Mouse (Mus musculus) hindbrain, postnatal 0 days (tissue): Measurements from ENCODE around the gene Aamp. TPM values are rescaled to one million over a fixed set of nuclear protein-coding genes. Genes with fewer than 3 reads are reported as not detected.

Source experiments
- ATAC-seq: fragments of 200-750 bp; cut with Nextera tagmentation; 2 replicates; pipeline ENCODE4 v1.8.0; 2017; ENCODE audit warnings: mild to moderate bottlenecking, moderate TSS enrichment, moderate library complexity
- DNase-seq: peaks from one replicate; pipeline ENCODE4 v3.0.0-alpha.2; 2015; ENCODE audit warnings: low spot score
- H3K27ac ChIP-seq: fragments of 300-500 bp; sonication (generic); 2 replicates; pipeline ENCODE4 v1.5.1; 2014; ENCODE audit warnings: mild to moderate bottlenecking
- H3K27me3 ChIP-seq: fragments of 300-500 bp; sonication (generic); 2 replicates; pipeline ENCODE4 v1.6.1; 2014; ENCODE audit warnings: low read length, mixed read lengths; ENCODE audit not compliant: insufficient read depth
- H3K36me3 ChIP-seq: fragments of 300-500 bp; sonication (generic); 2 replicates; pipeline ENCODE4 v1.6.1; 2014; ENCODE audit warnings: low read length, mixed read lengths; ENCODE audit not compliant: insufficient read depth
- H3K4me1 ChIP-seq: fragments of 300-500 bp; sonication (generic); 2 replicates; pipeline ENCODE4 v1.6.1; 2014; ENCODE audit warnings: antibody characterized with exemption, low read length, mixed read lengths; ENCODE audit not compliant: insufficient read depth
- H3K4me2 ChIP-seq: fragments of 300-500 bp; sonication (generic); 2 replicates; pipeline ENCODE4 v1.6.1; 2014; ENCODE audit warnings: low read depth, mild to moderate bottlenecking, low read length, moderate library complexity, mixed read lengths
- H3K4me3 ChIP-seq: fragments of 300-500 bp; sonication (generic); 2 replicates; pipeline ENCODE4 v1.5.1; 2014; ENCODE audit warnings: low read length
- H3K9ac ChIP-seq: fragments of 300-500 bp; sonication (generic); replicated peaks from 2 replicates; pipeline ENCODE4 v1.6.1; 2014; ENCODE audit warnings: mild to moderate bottlenecking, low read length, moderate library complexity, mixed read lengths
- H3K9me3 ChIP-seq: fragments of 300-500 bp; sonication (generic); 2 replicates; pipeline ENCODE4 v1.6.1; 2016; ENCODE audit warnings: low read length, mixed read lengths
- CTCF ChIP-seq: IDR thresholded peaks from 2 replicates; pipeline ENCODE4 v1.5.1; 2016; ENCODE audit warnings: antibody characterized with exemption, control low read depth, low read depth
- WGBS: fragments of 180-500 bp; shearing (Covaris S2); extraction: QIAGEN DNeasy Blood & Tissue Kit; methylation state at CpG from one replicate; pipeline ENCODE4 v1.1.7; 2014; 5-methylcytosine and 5-hydroxymethylcytosine counted together
- polyA plus RNA-seq: library from polyadenylated mRNA; unstranded; fragments of >200 nt; fragmentation: Nextera tagmentation; extraction: Ambion mirVana; gene quantifications from 2 replicates; pipeline ENCODE4 v1.2.1, GENCODE M21; 2015
- total RNA-seq: library from RNA; depleted of rRNA; stranded (reverse); fragments of >200 nt; gene quantifications from 2 replicates; pipeline ENCODE4 v1.2.3, GENCODE M21; 2014

Aamp gene
- total and polyA plus RNA-seq, 2 experiments from 2014 or later, result 161 to 212 TPM

DNA sequence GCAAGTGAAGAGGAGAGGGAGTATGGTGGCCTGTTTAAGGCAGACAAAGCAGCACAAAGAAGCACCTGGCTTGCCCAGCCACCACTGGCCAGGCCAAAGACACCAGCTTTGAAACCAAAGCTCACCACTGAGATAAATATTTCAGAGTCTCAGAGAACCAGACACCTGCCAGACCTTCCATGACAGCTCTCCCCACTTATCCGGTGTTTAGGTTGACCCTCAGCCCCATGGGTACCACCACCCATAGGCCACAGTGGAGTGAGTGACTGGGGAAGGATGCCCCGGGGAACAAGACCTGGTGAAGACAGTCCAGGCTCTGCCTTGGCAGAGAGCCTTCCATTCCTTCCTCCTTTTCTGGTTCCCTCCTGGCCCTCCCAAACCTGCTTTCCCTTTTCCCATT, 18.3 kb upstream of the Aamp start:
- H3K27ac ChIP-seq, result no peak overlapping the region
- WGBS, result 76% methylated on average over 2 of the region's 2 CpGs
- no peak for TF ChIP-seq CTCF
- ATAC-seq (no peak), DNase-seq (no peak)
- H3K27me3 ChIP-seq, result no peaks in the 10 kb centered on the region
- H3K9ac ChIP-seq, result no peak overlapping the region
- H3K9me3 ChIP-seq, result no peaks in the 10 kb centered on the region
- no peak overlapping the region for H3K4me3 ChIP-seq
- H3K4me1 ChIP-seq, result peaks cover 8% of the 10 kb centered on the region; the same call in 1 of the 2 replicates
- no peaks in the 10 kb centered on the region for H3K36me3 ChIP-seq
- H3K4me2 ChIP-seq, result peak overlapping the region; percentile 64; the same call in 1 of the 2 replicates

GRCm38 (mm10) chr1:74302229-74302628, 17.7 kb upstream of the Aamp start:
- TF ChIP-seq CTCF, result no peak
- no peak for DNase-seq
- H3K27me3 ChIP-seq, result no peaks in the 10 kb centered on the region
- 92% methylated on average over 7 of the region's 7 CpGs for WGBS
- no peak for ATAC-seq
- no peak overlapping the region for H3K4me3 ChIP-seq
- H3K9me3 ChIP-seq, result no peaks in the 10 kb centered on the region
- H3K9ac ChIP-seq, result no peak overlapping the region
- peaks cover 9% of the 10 kb centered on the region; the same call in 1 of the 2 replicates for H3K4me1 ChIP-seq
- no peak overlapping the region for H3K4me2 ChIP-seq
- no peak overlapping the region for H3K27ac ChIP-seq
- H3K36me3 ChIP-seq, result no peaks in the 10 kb centered on the region

- no peak overlapping the region for H3K4me3 ChIP-seq
- no peaks in the 10 kb centered on the region for H3K9me3 ChIP-seq
- 85% methylated on average over 6 of the region's 6 CpGs for WGBS
- H3K4me1 ChIP-seq, result peaks cover 26% of the 10 kb centered on the region
- H3K4me2 ChIP-seq, result no peak overlapping the region
- ATAC-seq (no peak), DNase-seq (no peak)
- H3K27ac ChIP-seq, result no peak overlapping the region
- no peaks in the 10 kb centered on the region for H3K36me3 ChIP-seq
- H3K9ac ChIP-seq, result no peak overlapping the region
- no peak for TF ChIP-seq CTCF
- no peaks in the 10 kb centered on the region for H3K27me3 ChIP-seq
Observed at GRCm38 (mm10) chr1:74300347-74301110, 16.0 kb upstream of the Aamp start.

DNA sequence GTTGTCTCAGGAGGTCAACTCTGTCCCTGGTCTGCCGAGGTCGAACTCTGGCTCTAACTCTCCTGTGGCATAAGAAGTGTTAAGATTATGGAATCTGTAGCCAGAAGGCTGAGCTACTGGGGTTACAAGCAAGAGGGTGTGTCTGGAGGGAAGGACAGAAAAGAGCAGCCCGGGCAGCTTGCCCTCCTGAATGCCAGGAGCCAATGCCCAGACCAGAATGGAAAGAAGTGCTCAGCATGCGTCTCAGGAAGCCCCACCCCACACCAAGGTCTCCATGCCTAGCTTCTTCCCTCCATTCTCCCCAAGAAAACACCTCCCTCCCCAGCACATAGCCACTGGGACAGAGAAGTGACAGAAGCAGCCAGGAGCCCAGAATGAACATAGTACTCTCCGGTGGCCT, 14.5 kb upstream of the Aamp start:
- Histone ChIP-seq H3K4me1 (peaks cover 36% of the 10 kb centered on the region), H3K9me3 (no peaks in the 10 kb centered on the region), H3K27ac (peak overlapping the region; percentile 26; the same call in 1 of the 2 replicates), H3K9ac (no peak overlapping the region), H3K36me3 (no peaks in the 10 kb centered on the region), H3K4me2 (no peak overlapping the region), H3K4me3 (no peak overlapping the region), H3K27me3 (no peaks in the 10 kb centered on the region)
- WGBS, result 57% methylated on average over 5 of the region's 5 CpGs
- TF ChIP-seq CTCF, result no peak
- ATAC-seq, result no peak
- DNase-seq, result peak; percentile 49

- no peak for DNase-seq
- Histone ChIP-seq H3K9me3 (no peaks in the 10 kb centered on the region), H3K36me3 (no peaks in the 10 kb centered on the region), H3K9ac (0 out of 2 replicates have a peak overlapping the region, but pooled peaks have one; percentile 3), H3K4me3 (no peak overlapping the region), H3K27ac (0 out of 2 replicates have a peak overlapping the region, but pooled peaks have one; percentile 26), H3K4me2 (no peak overlapping the region), H3K27me3 (no peaks in the 10 kb centered on the region), H3K4me1 (peaks cover 33% of the 10 kb centered on the region)
- ATAC-seq, result no peak
- no peak for TF ChIP-seq CTCF
- 96% methylated on average over 5 of the region's 5 CpGs for WGBS
Observed at GRCm38 (mm10) chr1:74298157-74298750, 13.7 kb upstream of the Aamp start.

DNA sequence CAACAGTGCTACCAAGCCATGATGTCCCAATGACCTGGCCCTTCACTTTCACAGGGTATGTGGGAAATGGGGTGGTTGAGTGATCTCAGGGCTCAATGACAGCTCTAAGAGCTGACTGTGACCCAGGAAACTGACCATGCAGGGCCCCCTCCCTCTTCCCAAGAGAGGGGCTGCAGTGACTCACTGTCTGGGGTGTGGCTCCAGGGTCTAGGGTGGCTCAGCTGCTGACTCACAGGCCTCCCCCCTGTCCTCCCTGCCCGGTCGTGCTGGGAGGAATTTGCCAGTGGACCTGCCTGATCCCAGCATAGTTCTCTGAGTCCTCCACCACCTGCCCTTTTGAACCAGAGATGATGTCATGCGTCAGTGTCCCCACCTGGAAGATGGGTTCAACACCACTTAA, 12.7 kb upstream of the Aamp start:
- H3K9ac ChIP-seq, result no peak overlapping the region
- ATAC-seq (no peak), DNase-seq (no peak)
- H3K4me1 ChIP-seq, result peaks cover 33% of the 10 kb centered on the region
- no peak for TF ChIP-seq CTCF
- H3K27ac ChIP-seq, result no peak overlapping the region
- H3K27me3 ChIP-seq, result no peaks in the 10 kb centered on the region
- no peaks in the 10 kb centered on the region; the same call in 1 of the 2 replicates for H3K36me3 ChIP-seq
- no peak overlapping the region for H3K4me3 ChIP-seq
- no peak overlapping the region for H3K4me2 ChIP-seq
- WGBS, result 89% methylated on average over 3 of the region's 3 CpGs
- H3K9me3 ChIP-seq, result no peaks in the 10 kb centered on the region

DNA sequence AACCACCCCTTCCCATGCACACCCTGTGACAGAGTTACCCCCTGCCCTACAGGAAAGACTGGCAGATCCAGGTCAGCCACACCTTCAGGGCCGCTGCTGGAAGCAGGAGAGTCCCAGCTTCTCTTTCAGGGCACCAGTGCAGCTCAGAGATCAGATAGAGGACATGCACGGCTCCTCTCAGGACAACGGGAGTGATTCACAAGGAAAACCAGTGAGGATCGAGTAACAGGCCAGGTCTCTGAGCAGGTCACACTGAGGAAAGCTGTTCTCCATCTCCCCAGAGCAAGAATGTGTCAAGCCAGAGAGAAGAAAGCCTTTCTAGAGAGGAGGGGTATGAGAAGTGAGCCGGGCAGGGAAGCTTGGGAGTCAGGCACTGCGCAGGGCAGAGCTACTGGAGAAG, 11.9 kb upstream of the Aamp start:
- Histone ChIP-seq H3K27ac (peak overlapping the region; percentile 84), H3K27me3 (no peaks in the 10 kb centered on the region), H3K9ac (no peak overlapping the region), H3K36me3 (no peaks in the 10 kb centered on the region; the same call in 1 of the 2 replicates), H3K4me3 (no peak overlapping the region), H3K4me2 (peak overlapping the region; percentile 14; the same call in 1 of the 2 replicates), H3K9me3 (no peaks in the 10 kb centered on the region), H3K4me1 (peaks cover 33% of the 10 kb centered on the region)
- ATAC-seq (no peak), DNase-seq (no peak)
- WGBS, result 55% methylated on average over 6 of the region's 6 CpGs
- TF ChIP-seq CTCF, result no peak
